Mouse (Mus musculus) cerebellum, adult 2 months (tissue): Measurements from ENCODE around the gene Aes.

Experiments
- CTCF ChIP-seq: fragments of 200-500 bp; IDR thresholded peaks from 2 replicates; pipeline ENCODE4 v1.5.1; 2011; ENCODE audit warnings: low read depth, mild to moderate bottlenecking, control low read depth, low read length, moderate library complexity, borderline replicate concordance; ENCODE audit not compliant: insufficient read depth
- POLR2A ChIP-seq: fragments of 200-500 bp; IDR thresholded peaks from 2 replicates; pipeline ENCODE4 v1.6.1; 2011; ENCODE audit warnings: low read length, control low read depth, borderline replicate concordance; ENCODE audit not compliant: insufficient read depth

DNA sequence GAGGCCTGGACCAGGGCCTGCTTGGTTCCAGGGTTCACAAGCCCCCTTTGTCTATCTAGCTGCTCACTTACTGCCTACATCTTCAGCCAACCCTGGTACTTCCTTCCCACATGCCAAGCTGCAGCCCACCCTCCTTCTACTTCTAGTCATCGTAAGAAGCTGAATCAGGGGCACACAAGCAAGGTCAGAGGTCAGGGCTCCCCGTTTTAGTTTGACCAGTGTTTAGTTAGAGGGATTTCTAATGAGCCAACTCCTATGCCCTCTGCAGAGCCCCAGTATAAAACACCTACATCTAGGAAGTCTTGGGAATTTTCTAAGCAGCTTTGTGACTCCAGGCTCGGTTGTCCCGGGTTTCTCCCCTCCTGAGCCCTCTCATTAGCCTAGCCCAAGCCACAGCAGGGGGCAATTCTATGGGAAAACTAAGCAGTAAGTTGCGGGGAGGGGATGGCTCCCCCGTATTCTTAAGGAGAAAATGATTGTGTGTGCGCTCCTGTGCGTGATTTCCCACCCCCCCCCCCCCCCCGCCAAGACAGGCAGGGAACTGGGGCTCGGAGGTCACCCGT is 11.0 kb downstream of the Aes start:
- TF ChIP-seq CTCF: no peak
- no peak for TF ChIP-seq POLR2A
